Mouse (Mus musculus) layer of hippocampus, adult 6 months (tissue): ENCODE data around the gene Defb42. TPM values are rescaled to one million over a fixed set of nuclear protein-coding genes. Genes with fewer than 3 reads are reported as not detected.

Experiments
- long read RNA-seq, 2 experiments: library from polyadenylated mRNA; unstranded; transcript quantifications; one replicate each; pipeline ENCODE4 v2.0.0; 2019 to 2020
- polyA plus RNA-seq: library from polyadenylated mRNA; unstranded; fragments of <200 nt; fragmentation: Nextera tagmentation; gene quantifications from 2 replicates; pipeline ENCODE4 v1.2.3, GENCODE M21; 2021

Gene Defb42
- polyA plus RNA-seq, result 0.40 and 0.68 TPM in 2 replicates
- long read RNA-seq, experiment 1, partial matches to known transcripts, result 0 of 1 reads
- long read RNA-seq, experiment 1, other reads (novel, unspliced or antisense), result 1 of 1 reads
- long read RNA-seq, experiment 2, result 0 reads

DNA sequence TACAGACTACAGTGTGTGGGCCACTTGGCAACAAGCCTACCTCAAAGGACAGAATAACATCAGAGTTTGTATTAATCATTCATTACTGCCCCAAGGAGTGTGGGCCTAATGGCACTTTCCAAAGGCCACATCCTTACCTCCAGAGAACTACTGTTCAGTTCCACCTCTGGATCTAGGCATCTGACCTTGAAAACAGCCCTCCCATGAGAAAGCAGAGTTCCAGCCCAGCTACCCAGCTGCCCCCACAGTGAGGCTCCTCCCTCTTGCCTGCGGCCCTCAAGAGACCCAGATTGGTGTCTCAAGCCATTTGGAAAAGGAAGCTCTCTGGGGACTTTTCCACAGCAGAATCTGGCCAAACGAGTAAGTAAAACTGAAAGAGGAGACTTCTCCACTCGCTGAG lies at the start of gene Defb42:
Defb42 (plus strand) TSS at position 301 of the 400 bp plus-strand sequence.

DNA sequence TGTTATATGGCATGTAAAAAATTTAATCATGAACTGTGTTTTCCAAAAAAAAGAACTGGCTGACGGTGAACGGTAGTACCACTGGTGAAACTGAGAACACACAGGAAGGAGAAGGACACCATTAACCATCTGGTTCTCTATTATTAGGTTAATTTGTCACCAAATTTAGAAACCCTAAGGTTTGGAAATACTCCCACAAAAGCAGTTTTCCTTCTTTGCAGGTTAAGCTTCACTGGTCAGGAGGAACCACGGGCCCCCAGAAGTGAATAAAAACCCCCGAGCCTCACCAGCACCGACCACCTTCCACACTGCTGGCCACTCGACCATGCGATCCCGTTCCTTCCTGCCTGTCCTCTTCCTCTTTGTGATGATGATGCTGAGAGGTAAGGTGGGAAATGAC lies 49.0 kb upstream of the Defb42 start, which contains the start of gene Defb47:
Defb47 (plus strand) TSS at position 301 of the 400 bp plus-strand sequence.

DNA sequence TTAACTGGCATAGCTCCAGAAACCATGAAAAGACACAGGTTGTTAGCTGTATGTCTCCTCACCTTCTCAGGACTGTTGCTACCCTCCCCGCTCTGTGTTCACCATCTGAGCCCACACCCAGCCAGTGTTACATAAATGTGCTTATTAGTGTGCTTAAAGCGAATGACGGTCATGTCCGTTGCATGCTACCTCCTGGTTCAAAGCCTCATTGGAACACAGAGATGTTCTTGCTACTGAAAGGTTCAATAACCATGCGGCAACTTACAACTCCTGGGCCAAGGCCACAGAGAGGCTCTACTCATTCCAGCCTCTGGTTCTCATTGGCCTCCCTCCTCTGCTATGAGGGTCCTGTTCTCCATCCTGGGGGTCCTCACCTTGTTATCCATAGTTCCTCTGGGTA lies 35.3 kb upstream of the Defb42 start, which contains the start of gene Defb43:
Defb43 (plus strand) TSS at position 301 of the 400 bp plus-strand sequence.

DNA sequence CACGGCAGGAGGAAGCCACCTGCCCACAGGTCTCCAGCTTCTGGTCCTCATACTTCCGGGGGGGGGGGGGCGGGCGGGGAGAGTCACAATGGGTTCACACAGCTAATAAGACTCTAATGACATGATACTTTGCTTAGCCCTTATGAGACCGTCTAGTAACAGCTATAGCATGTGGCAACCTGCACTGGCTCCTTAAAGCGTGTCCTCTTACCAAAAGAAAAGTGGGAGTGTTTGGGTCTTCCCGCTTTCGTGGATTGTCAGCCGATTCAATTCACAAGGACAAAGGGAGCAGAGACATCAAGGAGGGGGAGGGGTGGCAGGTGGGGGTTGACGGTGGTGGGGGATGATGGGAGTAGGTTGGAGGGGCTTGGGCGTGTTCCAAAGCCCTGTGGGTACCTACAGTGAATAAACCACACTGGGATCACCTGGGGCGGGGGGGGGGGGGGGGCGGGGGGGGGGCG lies 3.1 kb downstream of the Defb42 start, which contains the start of gene Defb30:
Defb30 (minus strand) TSS at position 51 of the 461 bp plus-strand sequence.

Other genes starting within 250 kb of the Defb42 start
- gene Wdfy2, start 209.3 kb upstream of the Defb42 start, polyA plus RNA-seq, result 2.4 and 2.5 TPM in 2 replicates
- not detected in 2 replicates for gene Defb48, start 62.5 kb upstream of the Defb42 start, polyA plus RNA-seq
- gene Defb47, start 48.9 kb upstream of the Defb42 start, polyA plus RNA-seq, result not detected in 2 replicates
- not detected in 2 replicates for gene Defb43, start 35.2 kb upstream of the Defb42 start, polyA plus RNA-seq
- not detected in 2 replicates for gene Defb30, start 3.0 kb downstream of the Defb42 start, polyA plus RNA-seq